Mouse (Mus musculus): Measurements from ENCODE around the gene R3hdml.

The R3hdml gene

GRCm38 (mm10) chr2:163540231-163541117, 48.4 kb downstream of the R3hdml start:
- DNase-seq (ENCODE audit: low read depth) = no peak

- no peak for DNase-seq (ENCODE audit: low read depth)
Measured at GRCm38 (mm10) chr2:163541568-163542182, 49.6 kb downstream of the R3hdml start.

GRCm38 (mm10) chr2:163542674-163543073, 50.6 kb downstream of the R3hdml start:
- DNase-seq (ENCODE audit: low read depth) = no peak

- no peak for DNase-seq (ENCODE audit: low read depth)
Measured at GRCm38 (mm10) chr2:163546623-163547318, 54.7 kb downstream of the R3hdml start.

GRCm38 (mm10) chr2:163548822-163549221, 56.7 kb downstream of the R3hdml start:
- no peak for DNase-seq (ENCODE audit: low read depth)

GRCm38 (mm10) chr2:163549786-163550185, 57.7 kb downstream of the R3hdml start:
- DNase-seq (ENCODE audit: low read depth) = no peak

Data from c-Kit-positive CD71-positive TER-119-negative erythroid progenitor cells, embryonic 14.5 days (primary cell).